Mouse (Mus musculus): ENCODE data around the gene Pnpla3.
"Not testable (repeated sequence)": the region's sequence is repeated elsewhere in the genome, so short reads cannot be mapped to it uniquely, and the experiment has no call there.

The Pnpla3 gene

DNA sequence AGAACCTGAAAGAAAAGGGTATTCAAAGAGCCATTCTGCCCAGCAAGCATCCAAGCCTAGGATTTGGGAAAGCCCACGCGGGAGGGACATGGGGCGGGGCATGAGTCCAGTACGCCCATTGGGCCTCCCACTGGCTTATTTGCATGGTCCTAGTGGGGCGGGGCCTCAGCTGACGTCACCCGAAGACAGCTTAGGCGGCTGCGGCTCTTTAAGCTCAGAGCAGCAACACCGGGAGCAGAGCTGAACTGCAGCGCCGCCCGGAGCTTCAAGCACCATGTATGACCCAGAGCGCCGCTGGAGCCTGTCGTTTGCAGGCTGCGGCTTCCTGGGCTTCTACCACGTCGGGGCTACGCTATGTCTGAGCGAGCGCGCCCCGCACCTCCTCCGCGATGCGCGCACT, at the start of gene Pnpla3:
Pnpla3 (plus strand) TSS at position 238 of the 400 bp plus-strand sequence.
- DNase-seq (ENCODE audit: extremely low read depth, low read depth), result no peak

DNA sequence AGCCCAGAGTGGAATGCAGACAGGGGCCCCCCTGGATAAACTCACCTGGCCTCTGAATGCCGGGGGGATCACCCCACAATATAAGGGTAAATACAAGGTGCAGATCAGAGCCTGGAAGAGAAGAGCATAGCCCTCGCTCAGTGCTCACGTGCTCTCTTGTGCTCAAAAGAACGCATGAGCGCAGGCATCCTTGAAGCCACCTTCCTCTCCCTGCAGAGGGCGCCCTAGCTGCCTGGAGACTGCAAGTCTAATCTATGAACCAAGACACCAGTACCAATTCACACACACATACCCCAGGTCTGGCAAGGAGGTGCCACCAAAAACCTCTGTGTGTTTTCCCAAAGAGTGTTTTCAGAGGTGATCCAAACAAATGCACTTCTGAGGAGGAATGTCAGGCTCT, 47.0 kb upstream of the Pnpla3 start:
- no peak for DNase-seq (ENCODE audit: extremely low read depth, low read depth)

DNA sequence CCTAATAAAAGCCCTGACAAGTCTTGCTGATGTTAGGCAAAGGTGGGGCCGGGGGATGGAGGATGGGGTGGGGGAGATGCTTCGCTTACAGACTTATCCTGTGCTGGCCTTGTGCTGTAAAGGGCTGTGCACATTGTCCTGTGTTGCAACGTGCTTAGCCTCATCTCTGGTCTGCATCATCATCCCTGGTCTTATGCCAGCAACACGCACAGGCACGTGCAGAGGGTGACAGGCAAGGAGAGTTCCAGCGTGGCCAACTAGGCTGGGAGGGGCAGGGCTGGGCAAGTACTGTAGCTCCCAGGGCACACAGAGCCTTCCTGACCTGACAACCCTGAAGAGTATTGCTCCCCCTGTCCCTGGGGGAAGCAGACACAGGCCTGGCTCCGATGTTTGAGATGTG, 46.6 kb upstream of the Pnpla3 start:
- no peak for DNase-seq (ENCODE audit: extremely low read depth, low read depth)

DNA sequence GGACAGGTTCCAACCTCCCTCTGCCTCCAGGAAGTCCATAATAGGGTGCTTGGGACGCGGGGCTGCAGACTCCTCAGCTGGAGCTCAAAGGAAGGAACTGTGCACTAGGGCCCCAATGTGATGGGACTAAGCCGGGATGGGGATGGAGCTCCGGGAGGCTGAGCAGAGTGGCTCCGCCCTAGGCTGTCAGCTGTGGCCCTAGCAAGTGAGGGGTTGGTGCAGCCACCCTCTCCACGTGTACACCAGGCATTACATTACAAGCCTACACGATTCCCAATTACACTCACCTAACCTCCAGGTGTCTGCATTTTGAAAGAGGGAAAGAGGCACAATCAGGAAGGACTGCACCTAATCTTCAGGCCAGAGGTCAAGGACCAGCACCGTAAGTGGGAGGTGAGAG, 44.6 kb upstream of the Pnpla3 start, which contains the start of gene Pnpla5:
Pnpla5 (minus strand) TSS at position 101 of the 400 bp plus-strand sequence.
- no peak for DNase-seq (ENCODE audit: extremely low read depth, low read depth)

DNA sequence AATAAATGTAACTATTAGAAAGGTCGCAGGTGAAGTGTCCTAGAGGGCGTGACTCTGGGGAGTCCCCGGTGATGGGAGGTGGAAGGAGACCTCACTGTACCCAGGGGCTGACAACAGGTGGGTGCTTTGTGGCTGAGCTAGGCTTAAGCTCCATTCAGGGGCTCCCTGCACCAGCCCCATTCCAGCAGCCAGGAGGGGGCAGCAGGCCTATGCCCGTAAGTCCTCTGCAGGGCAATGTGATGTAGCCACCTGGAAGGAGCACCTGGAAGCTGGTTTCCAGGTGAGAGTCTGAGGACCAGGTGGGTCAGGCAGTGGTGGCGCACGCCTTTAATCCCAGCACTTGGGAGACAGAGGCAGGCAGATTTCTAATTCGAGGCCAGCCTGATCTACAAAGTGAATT, 43.6 kb upstream of the Pnpla3 start:
- no peak for DNase-seq (ENCODE audit: extremely low read depth, low read depth)

DNA sequence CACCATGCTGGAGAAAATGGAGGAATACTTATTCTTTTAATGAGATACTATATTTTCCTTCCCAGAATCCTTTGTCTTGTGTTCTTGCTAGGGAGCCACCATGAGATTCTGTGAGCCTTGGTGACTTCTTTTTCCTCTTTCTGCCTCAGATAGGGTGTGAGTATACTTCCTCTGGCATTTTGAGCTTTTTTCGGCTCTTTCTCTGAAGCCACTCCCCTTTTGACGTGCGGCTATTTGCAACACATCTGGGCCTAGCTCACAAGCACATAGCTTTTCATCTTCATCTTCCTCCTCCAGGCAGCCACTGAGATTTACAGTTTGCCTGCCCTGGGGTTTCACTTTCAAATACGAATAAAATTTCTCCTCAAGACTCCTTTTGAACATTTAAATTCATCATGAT, 41.2 kb upstream of the Pnpla3 start:
- DNase-seq (ENCODE audit: extremely low read depth, low read depth), result no peak

DNA sequence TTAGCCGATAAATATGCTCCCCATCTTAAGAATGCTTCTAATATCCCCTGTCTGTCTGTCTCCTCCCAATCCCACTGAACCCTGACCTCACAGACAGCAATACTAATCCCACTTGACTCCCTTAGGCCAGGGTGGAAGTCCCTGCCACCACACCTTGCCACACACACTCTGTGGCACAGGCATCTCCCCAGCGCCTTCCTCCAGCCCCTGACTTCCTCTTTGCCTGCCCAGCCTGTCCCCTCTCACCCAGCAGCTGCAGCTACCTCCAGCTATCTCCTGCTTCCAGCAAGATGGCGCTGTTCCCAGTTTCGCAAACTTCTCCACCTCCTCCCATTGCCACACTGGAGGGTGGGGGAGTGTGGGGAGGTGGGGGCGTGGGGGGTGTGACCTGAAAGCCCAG, 40.8 kb upstream of the Pnpla3 start:
- DNase-seq (ENCODE audit: extremely low read depth, low read depth), result no peak

DNA sequence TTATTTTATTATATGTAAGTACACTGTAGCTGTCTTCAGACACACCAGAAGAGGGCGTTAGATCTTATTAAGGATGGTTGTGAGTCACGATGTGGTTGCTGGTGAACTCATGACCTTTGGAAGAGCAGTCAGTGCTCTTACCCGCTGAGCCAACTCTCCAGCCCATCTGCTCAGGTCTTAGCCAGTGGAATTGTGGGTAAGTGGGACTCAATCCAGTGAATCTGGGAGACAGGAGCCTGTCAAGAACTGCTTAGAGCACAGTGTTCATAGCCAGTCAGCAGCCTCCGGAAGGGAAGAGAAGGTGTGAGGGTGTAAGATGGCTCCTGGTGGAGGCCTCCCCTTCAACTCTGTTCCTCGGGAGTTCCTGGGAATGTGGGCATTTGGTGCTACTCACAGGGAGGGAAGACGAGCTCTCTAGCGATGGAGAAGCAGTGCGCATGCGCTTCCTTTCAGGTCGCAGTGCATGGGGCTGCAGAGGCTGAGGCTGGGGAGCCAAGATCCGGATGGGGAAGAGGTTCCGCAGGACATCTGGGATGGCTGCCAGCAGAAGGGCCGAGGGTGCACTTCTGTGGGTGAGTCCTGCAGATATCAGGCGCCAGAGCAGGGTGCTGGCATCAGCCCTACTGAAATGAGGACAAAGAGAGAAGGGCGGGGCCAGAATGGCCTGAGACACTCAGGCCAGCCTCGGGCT, 36.4 kb upstream of the Pnpla3 start:
- DNase-seq (ENCODE audit: extremely low read depth, low read depth), result no peak

DNA sequence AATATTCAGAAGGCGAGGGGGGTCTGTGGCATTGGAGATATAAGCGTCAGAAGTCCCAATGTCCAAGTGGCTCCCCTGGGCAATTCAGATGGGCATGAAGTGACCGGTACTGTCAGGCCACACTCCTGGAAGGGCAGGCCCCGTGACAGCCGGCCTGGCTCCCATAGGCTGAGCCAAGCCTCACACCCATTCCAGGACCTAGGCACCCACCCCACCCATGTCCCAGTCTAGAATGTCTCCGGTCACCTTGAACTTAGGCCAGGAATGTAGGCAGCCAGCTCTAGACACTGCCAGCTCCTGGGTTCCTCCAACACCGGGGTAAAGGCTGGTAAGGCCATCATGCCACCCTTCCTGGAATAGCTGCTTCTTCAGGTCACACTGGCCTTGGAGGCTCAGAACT, 35.7 kb upstream of the Pnpla3 start:
- DNase-seq (ENCODE audit: extremely low read depth, low read depth), result no peak

DNA sequence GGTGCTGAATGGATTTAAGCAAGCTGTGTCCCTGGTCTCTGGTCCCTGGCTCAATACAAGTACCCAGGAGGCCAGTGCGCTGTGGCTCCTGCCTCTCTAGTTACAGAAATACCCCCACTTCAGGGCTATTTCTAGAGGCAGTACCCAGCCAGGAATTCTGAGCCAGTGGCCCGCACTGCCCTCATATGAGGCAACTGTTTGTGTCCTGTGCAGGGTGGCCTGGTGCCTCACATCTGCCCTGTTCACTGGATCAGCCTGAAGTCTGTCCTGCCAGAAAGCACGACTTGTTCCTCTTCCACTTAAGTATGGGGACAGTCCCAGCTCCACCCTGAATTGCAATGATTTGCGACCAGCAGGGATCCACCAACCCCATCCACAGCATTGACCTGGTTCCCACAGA, 34.2 kb upstream of the Pnpla3 start:
- DNase-seq (ENCODE audit: extremely low read depth, low read depth), result no peak

DNA sequence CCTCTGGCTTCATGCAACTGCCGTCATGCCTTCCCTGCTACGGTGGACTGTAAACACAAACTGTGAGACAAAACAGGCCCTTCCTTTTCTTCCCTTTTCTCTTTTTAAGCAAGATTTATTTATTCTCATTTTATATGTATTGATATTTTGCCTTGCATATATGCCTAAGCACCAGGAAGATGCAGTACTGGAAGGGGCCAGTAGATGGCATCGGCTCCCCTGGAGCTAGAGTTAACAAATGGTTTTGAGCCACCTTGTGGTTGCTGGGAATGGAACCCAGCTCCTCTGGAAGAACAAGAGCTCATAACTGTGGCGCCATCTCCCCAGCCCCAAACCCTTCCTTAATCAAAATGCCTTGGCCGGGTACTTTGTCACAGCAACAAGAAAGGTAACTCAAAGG, 32.2 kb upstream of the Pnpla3 start:
- peak; percentile 6 for DNase-seq (ENCODE audit: extremely low read depth, low read depth)

DNA sequence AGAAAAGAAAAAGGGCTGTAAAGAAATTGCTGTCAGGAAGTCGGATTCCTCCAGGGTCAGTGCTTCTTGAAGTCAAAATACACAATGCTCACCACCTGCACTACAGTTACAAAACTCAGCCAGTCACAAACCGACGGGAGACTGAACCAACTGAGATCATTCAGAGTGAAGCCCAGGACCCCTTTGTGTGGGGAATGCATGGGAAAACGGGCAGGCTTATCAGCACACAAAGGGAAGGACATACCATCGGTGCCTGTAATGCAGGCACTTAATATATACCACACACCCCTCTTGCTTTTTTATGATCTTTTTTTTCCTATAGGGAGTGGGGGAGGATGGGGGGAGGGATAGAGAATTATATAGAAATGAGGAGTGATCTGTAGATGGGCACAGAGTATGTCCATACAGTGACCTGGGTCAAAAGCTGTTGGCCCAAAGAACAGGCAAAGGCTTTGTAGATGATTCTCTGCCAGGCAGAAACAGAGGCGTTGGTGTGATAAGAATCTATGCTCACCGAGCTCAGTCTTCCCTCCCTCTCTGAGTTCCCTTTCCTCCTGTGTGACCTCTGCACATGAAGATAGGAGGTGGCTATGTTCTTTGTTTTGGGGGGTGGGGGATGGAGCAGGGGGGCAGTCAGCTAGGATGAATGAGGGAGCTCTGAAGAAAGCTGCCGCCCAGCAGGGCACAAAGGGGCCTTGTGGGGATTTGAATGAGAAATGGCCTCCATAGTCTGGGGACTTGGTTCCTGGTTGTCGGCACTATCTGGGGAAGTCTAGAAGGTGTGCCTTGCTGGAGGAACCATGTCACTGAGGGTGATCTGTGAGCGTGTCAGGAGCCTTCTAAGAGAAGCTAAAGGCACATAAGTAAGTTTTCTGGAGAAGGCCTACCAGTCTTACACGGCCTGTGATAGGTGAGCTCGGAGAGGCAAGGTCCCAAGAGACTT, 30.9 kb upstream of the Pnpla3 start:
- DNase-seq (ENCODE audit: extremely low read depth, low read depth), result no peak

DNA sequence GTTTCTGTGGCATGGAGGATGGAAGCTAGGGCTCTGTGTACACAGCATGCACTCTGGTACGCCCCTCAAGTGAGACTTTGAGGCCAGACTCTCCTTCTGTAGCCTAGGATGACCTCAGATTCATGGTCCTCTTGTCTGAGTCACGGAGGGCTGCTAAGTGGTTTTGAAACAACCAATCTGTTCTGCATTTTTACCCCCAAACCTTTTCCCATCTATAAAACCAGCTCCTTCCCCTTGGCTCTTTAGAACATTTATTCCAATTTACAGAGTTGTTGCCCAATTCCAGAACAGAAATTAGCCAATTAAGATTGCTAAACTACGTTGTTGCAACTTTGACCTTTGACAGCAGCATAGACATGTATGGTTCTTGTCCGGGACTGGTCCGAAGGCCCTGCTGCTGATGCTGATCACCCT, 28.0 kb upstream of the Pnpla3 start:
- no peak for DNase-seq (ENCODE audit: extremely low read depth, low read depth)

DNA sequence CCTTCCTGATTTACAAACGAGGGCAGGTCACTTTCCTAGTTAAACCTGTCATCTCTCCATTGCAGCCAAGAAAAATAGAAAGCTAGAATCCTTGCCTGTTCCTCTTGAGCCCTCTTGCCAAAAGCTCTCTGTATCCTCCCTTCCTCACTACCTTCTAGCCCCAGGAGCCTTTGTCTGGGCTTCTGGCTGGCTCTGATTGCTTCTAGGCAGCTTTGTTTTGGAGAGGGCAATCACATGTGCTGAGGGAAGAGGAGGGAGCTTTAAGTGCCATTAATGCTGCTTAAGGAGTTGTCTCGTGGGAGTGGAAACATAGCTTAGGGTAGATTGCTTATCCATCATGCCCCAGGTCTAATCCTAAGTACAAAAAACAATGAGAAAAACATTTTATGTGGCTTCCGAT, 27.5 kb upstream of the Pnpla3 start:
- no peak for DNase-seq (ENCODE audit: extremely low read depth, low read depth)

DNA sequence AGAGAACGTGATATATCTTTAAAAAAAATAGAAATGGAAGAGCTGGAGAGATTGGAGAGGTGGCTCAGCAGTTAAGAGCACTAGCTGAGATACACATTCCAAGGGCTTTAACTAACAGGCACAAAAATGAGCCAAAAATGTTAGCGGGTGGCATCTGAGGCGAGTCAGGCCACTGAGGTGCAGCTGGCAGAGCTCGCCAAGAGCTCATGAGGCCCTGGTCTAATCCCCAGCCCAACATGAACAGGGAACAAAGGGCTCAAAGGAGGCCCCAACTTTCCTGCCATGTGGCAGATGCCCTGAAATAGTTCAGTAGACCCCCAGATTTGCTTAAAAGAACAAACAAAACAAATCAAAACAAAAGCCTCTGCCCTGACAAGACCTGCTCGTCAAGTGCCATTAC, 26.7 kb upstream of the Pnpla3 start:
- DNase-seq (ENCODE audit: extremely low read depth, low read depth), result no peak

DNA sequence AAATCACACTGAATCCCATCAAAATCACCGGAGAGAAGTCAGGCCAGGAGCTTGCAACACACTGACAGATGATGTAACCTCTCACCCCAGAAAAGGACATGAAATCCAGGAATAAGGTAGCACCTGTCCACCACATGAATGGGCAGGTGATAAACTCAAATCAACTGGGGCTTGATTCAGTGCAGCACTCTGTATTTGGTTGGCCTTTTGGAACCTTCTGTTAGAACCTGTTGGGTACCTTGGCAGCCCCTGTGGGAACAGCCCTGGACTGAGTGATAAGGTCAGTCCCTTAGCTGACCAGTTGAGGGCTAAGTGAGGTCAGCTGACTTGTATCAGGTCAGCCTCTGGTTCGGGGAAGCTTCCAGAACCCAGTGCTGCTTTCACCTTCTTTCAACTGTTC, 11.5 kb upstream of the Pnpla3 start:
- no peak for DNase-seq (ENCODE audit: extremely low read depth, low read depth)

DNA sequence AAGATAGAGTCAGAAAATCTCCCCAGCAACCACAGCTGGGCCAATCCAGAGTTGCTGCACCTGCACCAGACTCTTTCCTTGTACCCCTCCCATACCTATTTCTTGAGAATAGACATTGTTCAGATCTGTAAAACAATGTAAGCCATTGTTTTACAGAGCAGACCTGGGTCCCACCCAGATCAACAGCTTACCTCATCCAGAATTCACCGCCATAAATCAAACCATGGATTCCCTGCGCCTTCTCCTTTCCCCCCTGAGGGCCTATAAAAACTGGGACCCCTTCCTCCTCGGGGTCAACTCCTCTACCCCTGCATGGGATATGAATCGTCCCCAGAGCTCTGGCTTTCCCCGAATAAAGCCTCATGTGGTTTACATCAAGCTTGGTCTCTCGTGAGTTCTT, 10.1 kb upstream of the Pnpla3 start:
- not testable (repeated sequence) for DNase-seq (ENCODE audit: extremely low read depth, low read depth)

DNA sequence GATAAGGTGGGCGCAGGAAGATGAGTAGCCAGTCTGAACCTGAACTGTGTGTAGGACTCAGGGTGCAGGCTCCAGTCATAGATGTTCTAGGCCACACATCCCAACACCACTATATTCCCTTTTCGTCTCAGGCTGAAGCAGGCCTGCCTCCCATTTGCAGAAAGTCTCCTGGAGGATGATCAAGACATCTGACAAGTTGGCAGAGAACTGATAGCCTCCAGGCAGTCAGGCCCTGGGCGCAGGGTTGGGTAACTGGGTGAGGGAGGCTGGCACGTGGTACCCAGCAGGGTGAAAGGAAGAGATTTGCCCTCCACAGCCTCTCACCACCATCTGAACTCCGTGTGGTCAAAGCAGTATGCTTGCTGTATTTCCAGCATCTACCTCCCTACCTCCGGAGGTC, 5.8 kb upstream of the Pnpla3 start:
- DNase-seq (ENCODE audit: extremely low read depth, low read depth), result no peak

DNA sequence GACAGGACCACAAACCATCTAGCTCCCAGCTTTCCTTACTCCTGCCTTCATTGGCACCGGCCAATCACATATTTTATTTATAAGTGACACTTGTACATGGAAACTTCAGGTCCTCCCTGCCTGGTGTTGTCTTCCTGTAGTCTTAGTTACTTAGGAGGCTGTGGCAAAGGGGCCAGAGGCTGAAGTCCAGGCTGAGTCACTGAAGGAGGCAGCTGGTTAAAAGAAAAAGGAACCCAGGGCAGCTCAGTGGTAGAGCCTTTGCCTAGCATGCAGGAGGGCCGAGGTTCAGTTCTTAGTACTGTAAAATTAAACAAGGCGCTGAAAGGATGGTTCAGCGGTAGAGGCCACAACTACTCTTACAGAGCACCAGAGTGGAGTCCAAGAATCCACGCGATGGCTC, 819 bp upstream of the Pnpla3 start:
- DNase-seq (ENCODE audit: extremely low read depth, low read depth), result no peak

DNA sequence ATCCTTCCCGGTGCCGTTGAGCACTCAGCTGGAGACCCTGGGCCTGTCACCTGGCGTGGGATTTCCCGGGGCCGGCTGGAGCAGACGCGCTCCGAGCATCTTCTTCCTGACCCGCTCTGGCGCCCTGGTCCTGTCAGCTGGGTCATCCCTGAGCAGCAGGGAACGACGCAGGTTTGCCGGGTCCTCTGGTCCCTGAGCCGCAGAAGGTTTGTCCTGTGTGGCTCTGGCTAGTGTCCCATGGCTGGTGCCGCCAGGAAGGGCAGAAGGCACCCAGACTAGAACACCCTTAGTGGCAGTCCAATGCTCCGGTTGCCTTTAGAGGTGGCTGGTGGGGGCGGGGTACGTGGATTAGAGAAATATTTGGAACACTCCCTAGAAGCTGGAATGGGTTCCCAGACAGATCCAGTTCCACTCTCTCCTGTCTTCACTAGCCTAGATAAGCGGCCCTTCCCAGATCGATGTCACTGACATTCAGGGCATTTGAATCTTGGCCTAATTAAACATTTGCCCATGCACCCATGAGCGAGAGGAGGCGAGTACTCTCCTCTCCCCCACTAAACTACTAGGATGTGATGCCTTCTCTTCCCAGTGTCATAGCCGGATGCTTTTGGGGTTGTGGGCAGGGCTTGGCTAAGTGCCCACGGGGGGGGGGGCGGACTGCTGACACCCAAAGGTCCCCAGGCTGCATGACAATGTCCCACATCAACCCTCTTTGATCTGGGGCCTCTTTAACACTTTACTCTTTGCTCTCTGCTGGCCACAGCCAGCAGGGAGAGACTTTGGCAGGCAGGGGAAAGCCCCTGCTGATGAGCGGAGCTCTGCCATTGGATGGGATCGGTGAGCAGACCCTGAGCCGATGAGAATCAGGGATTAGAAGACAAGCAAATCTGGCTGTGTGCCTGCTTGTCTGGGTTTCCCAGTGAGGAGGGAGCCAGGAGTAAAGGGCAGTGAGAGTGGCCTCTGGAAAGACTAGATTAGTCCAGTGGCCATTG, 829 bp downstream of the Pnpla3 start:
- no peak for DNase-seq (ENCODE audit: extremely low read depth, low read depth)

DNA sequence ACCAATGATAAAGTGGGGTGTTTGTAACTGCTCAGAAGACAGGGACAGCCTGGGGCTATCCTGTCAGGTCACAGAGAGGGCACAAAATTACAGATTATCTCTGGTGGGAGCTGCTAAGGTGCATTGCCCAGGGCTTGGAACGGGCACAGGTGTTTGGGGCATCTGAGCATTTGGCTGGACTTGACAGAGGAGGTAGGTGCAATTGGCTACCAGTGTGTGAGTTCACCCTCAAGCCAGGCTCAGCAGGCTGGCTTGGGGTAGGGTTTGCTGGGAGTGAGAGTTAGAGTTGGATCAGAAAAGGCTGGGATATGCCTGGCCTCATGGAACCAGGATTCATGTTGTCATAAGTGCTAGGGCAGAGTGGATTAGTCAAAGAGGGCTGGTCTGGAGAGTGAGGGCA, 1.9 kb downstream of the Pnpla3 start:
- no peak for DNase-seq (ENCODE audit: extremely low read depth, low read depth)

Data from MEL-GATA-1-ER (cell line).